In genomic region chr16:30008451-30009357, GRCm38 (mm10) we compare ENCODE assay signal across 8 mouse cellular contexts. TPM values are rescaled to one million over a fixed set of nuclear protein-coding genes. Genes with fewer than 3 reads are reported as not detected.
A peak's percentile ranks its signal among the peaks of the same experiment; 100 is the strongest.
DNase-seq lines count a peak whose midpoint lies in the region; ATAC-seq lines count a peak whose summit lies in the region.

No protein-coding gene starts in this region.

- H3K27ac ChIP-seq in hindbrain, embryonic 15.5 days (replicated peaks): peak overlapping the region; percentile 75

- H3K9ac ChIP-seq in hindbrain, embryonic 15.5 days: peak overlapping the region; percentile 64

- WGBS in hindbrain, embryonic 15.5 days: under 1% methylated on average over 56 of the region's 62 CpGs

- peak; percentile 89 for DNase-seq in NIH3T3 (ENCODE audit: low read depth)
- DNase-seq in cerebellum, postnatal 25 days: peak; percentile 87 to 92
- peak; percentile 92 for DNase-seq in gastrocnemius, adult 18-20 months (ENCODE audit: low spot score)
- peak; percentile 49 to 90 for DNase-seq in left cerebral cortex, adult 8-10 months (ENCODE audit: low spot score in 2 of 2)
- DNase-seq in right cerebral cortex, postnatal 25 days: peak; percentile 87
- DNase-seq in urinary bladder, postnatal 4 days (ENCODE audit: low spot score in 2 of 2): peak; percentile 84 to 87

- ATAC-seq in hindbrain, embryonic 15.5 days (ENCODE audit: low FRiP score, low read depth): peak; percentile 93

- peak overlapping the region; percentile 97 for H3K4me2 ChIP-seq in hindbrain, embryonic 15.5 days

- H3K27me3 ChIP-seq in hindbrain, embryonic 15.5 days: peaks cover 4% of the 10 kb centered on the region
- H3K27me3 ChIP-seq in megakaryocyte, embryonic 14.5 days (replicated peaks): peaks cover 15% of the 10 kb centered on the region

- H3K4me1 ChIP-seq in hindbrain, embryonic 15.5 days (replicated peaks): peaks cover 18% of the 10 kb centered on the region
- H3K4me1 ChIP-seq in megakaryocyte, embryonic 14.5 days: peaks cover 80% of the 10 kb centered on the region

- no peaks in the 10 kb centered on the region for H3K36me3 ChIP-seq in hindbrain, embryonic 15.5 days
- peaks cover 29% of the 10 kb centered on the region for H3K36me3 ChIP-seq in megakaryocyte, embryonic 14.5 days (replicated peaks; ENCODE audit: low read length)

- H3K9me3 ChIP-seq in hindbrain, embryonic 15.5 days: no peaks in the 10 kb centered on the region
- H3K9me3 ChIP-seq in megakaryocyte, embryonic 14.5 days: peaks cover 5% of the 10 kb centered on the region

- peak overlapping the region; percentile 53 for H3K4me3 ChIP-seq in hindbrain, embryonic 15.5 days
- H3K4me3 ChIP-seq in megakaryocyte, embryonic 14.5 days (replicated peaks): peak overlapping the region; percentile 97

RNA-seq across cellular contexts. Expression of gene Hes1, which starts 55.5 kb away (rescaled TPM):
- total RNA-seq in gastrocnemius, adult 18-20 months (2021): 10 to 100 TPM in 1 of 2 experiments, 1 to 10 TPM in 1; 7.6 to 13.0 TPM
- polyA plus RNA-seq in hindbrain, embryonic 15.5 days (2015; fragmentation: Nextera tagmentation; extraction: Ambion mirVana): 14.5 and 17.0 TPM in 2 replicates
- total RNA-seq in left cerebral cortex, adult 8-10 months (2022): 10 to 100 TPM; 18.0 to 23.5 (median 18.5) TPM
- polyA plus RNA-seq in megakaryocyte, embryonic 14.5 days (2012; ENCODE audit: insufficient read depth, low replicate concordance): 35.1 and 50.8 TPM in 2 replicates

Comparison
In these comparisons a context has a peak if more than half of its experiments do, and no peak if none do; other contexts are left out.
1. Peak in every context shown above with its lines: DNase-seq, ATAC-seq, H3K4me3 ChIP-seq and H3K27ac ChIP-seq.